Mouse (Mus musculus): ENCODE data around the gene Bcr.

Bcr gene

GRCm38 (mm10) chr10:75093252-75093987 is 33.0 kb downstream of the Bcr start:
- no peak for DNase-seq (ENCODE audit: low spot score in 2 of 2)

GRCm38 (mm10) chr10:75094338-75094737 is 33.9 kb downstream of the Bcr start:
- no peak for DNase-seq (ENCODE audit: low spot score in 2 of 2)

GRCm38 (mm10) chr10:75095216-75095615 is 34.8 kb downstream of the Bcr start:
- no peak for DNase-seq (ENCODE audit: low spot score in 2 of 2)

- DNase-seq (ENCODE audit: low spot score in 2 of 2) = no peak
Observed at GRCm38 (mm10) chr10:75098446-75099183, 38.2 kb downstream of the Bcr start.

GRCm38 (mm10) chr10:75100298-75100697 is 39.9 kb downstream of the Bcr start:
- DNase-seq (ENCODE audit: low spot score in 2 of 2) = no peak

GRCm38 (mm10) chr10:75103502-75103901 is 43.1 kb downstream of the Bcr start:
- no peak for DNase-seq (ENCODE audit: low spot score in 2 of 2)

- DNase-seq (ENCODE audit: low spot score in 2 of 2) = no peak
Observed at GRCm38 (mm10) chr10:75104191-75105098, 44.1 kb downstream of the Bcr start.

- DNase-seq (ENCODE audit: low spot score in 2 of 2) = peak; percentile 37 to 43
Observed at GRCm38 (mm10) chr10:75105099-75105461, 44.7 kb downstream of the Bcr start.

GRCm38 (mm10) chr10:75105687-75106086 is 45.3 kb downstream of the Bcr start:
- no peak for DNase-seq (ENCODE audit: low spot score in 2 of 2)

GRCm38 (mm10) chr10:75106940-75107381 is 46.6 kb downstream of the Bcr start:
- DNase-seq (ENCODE audit: low spot score in 2 of 2) = no peak

- DNase-seq (ENCODE audit: low spot score in 2 of 2) = no peak
Observed at GRCm38 (mm10) chr10:75108092-75108491, 47.7 kb downstream of the Bcr start.

GRCm38 (mm10) chr10:75111446-75112201 is 51.2 kb downstream of the Bcr start:
- no peak for DNase-seq (ENCODE audit: low spot score in 2 of 2)

GRCm38 (mm10) chr10:75112405-75112804 is 52.0 kb downstream of the Bcr start:
- DNase-seq (ENCODE audit: low spot score in 2 of 2) = no peak

GRCm38 (mm10) chr10:75113620-75114019 is 53.2 kb downstream of the Bcr start:
- DNase-seq (ENCODE audit: low spot score in 2 of 2) = no peak

- no peak for DNase-seq (ENCODE audit: low spot score in 2 of 2)
Observed at GRCm38 (mm10) chr10:75115240-75115639, 54.8 kb downstream of the Bcr start.

- no peak for DNase-seq (ENCODE audit: low spot score in 2 of 2)
Observed at GRCm38 (mm10) chr10:75116842-75117457, 56.6 kb downstream of the Bcr start.

- no peak for DNase-seq (ENCODE audit: low spot score in 2 of 2)
Observed at GRCm38 (mm10) chr10:75118444-75118843, 58.1 kb downstream of the Bcr start.

- peak in 1 of 2 experiments; percentile 33 for DNase-seq (ENCODE audit: low spot score in 2 of 2)
Observed at GRCm38 (mm10) chr10:75119396-75119795, 59.0 kb downstream of the Bcr start.

GRCm38 (mm10) chr10:75120176-75120575 is 59.8 kb downstream of the Bcr start:
- DNase-seq (ENCODE audit: low spot score in 2 of 2) = no peak

- DNase-seq (ENCODE audit: low spot score in 2 of 2) = peak; percentile 29 to 40
Observed at GRCm38 (mm10) chr10:75121028-75121427, 60.6 kb downstream of the Bcr start.

- peak in 1 of 2 experiments; percentile 10 for DNase-seq (ENCODE audit: low spot score in 2 of 2)
Observed at GRCm38 (mm10) chr10:75125577-75125976, 65.2 kb downstream of the Bcr start.
